ENCODE assay signal across 8 mouse cellular contexts in genomic region chr3:22142846-22143641, GRCm38 (mm10).
DNase-seq lines count a peak whose midpoint lies in the region; ATAC-seq and TF ChIP-seq lines count a peak whose summit lies in the region.

No protein-coding gene starts in this region.

- no peak for DNase-seq in forebrain, postnatal 0 days
- DNase-seq in CD4-positive, CD25-positive, alpha-beta regulatory T cell, adult 2 months (ENCODE audit: low read depth, low spot score) = peak; percentile 81
- DNase-seq in lung, adult 18-20 months = peak; percentile 18 to 37
- DNase-seq in stomach, postnatal 0 days (ENCODE audit: low spot score) = peak; percentile 32
- no peak for DNase-seq in urinary bladder, postnatal 25 days (ENCODE audit: low spot score)
- no peak for DNase-seq in left cerebral cortex, adult 11 months (ENCODE audit: low spot score)

- no peak overlapping the region for H3K27ac ChIP-seq in forebrain, postnatal 0 days (ENCODE audit: low read depth, low read length)
- H3K27ac ChIP-seq in forebrain, embryonic 12.5 days = no peak overlapping the region
- H3K27ac ChIP-seq in cortical plate, adult 2 months (ENCODE audit: insufficient read depth, low read length) = no peak overlapping the region
- no peak overlapping the region for H3K27ac ChIP-seq in stomach, postnatal 0 days (replicated peaks)

- no peak for TF ChIP-seq POLR2A in cortical plate, adult 2 months (IDR thresholded peaks at IDR 0.05; ENCODE audit: extremely low read depth, insufficient read depth, low read length)

- H3K4me1 ChIP-seq in forebrain, postnatal 0 days (ENCODE audit: insufficient read depth) = no peaks in the 10 kb centered on the region
- H3K4me1 ChIP-seq in forebrain, embryonic 12.5 days = peaks cover 13% of the 10 kb centered on the region; the same call in 1 of the 2 replicates
- peaks cover 3% of the 10 kb centered on the region for H3K4me1 ChIP-seq in cortical plate, adult 2 months (ENCODE audit: control insufficient read depth, insufficient read depth, low read length)
- no peaks in the 10 kb centered on the region for H3K4me1 ChIP-seq in stomach, postnatal 0 days (replicated peaks; ENCODE audit: control insufficient read depth, insufficient read depth)

- H3K9me3 ChIP-seq in forebrain, postnatal 0 days (ENCODE audit: low read length) = no peaks in the 10 kb centered on the region
- H3K9me3 ChIP-seq in forebrain, embryonic 12.5 days = no peaks in the 10 kb centered on the region
- H3K9me3 ChIP-seq in stomach, postnatal 0 days (ENCODE audit: control insufficient read depth, low read length) = no peaks in the 10 kb centered on the region

- peak; percentile 38 for TF ChIP-seq CTCF in forebrain, postnatal 0 days (IDR thresholded peaks at IDR 0.05; ENCODE audit: low read depth)
- 0 out of 2 replicates have a peak, but pooled peaks have one; percentile 26 for TF ChIP-seq CTCF in cortical plate, adult 2 months (IDR thresholded peaks at IDR 0.05; ENCODE audit: extremely low read depth, insufficient read depth, low read length)
- peak; percentile 68 for TF ChIP-seq CTCF in stomach, postnatal 0 days (IDR thresholded peaks at IDR 0.05; ENCODE audit: low read depth)

- ATAC-seq in forebrain, postnatal 0 days = no peak
- ATAC-seq in forebrain, embryonic 12.5 days (ENCODE audit: low FRiP score) = no peak
- peak; percentile 41; the same call in 1 of the 2 replicates for ATAC-seq in stomach, postnatal 0 days (ENCODE audit: low FRiP score, low TSS enrichment)

- WGBS in forebrain, postnatal 0 days = 71% methylated on average over 5 of the region's 5 CpGs
- WGBS in forebrain, embryonic 12.5 days = 82% methylated on average over 5 of the region's 5 CpGs
- WGBS in stomach, postnatal 0 days = 68% methylated on average over 5 of the region's 5 CpGs

- no peak overlapping the region for H3K4me3 ChIP-seq in forebrain, postnatal 0 days (ENCODE audit: low read depth, low read length)
- H3K4me3 ChIP-seq in forebrain, embryonic 12.5 days (replicated peaks) = no peak overlapping the region
- no peak overlapping the region for H3K4me3 ChIP-seq in cortical plate, adult 2 months (ENCODE audit: insufficient read depth, low read length)
- no peak overlapping the region for H3K4me3 ChIP-seq in stomach, postnatal 0 days (ENCODE audit: low read depth, low read length)

- TF ChIP-seq EP300 in stomach, postnatal 0 days (optimal IDR thresholded peaks at IDR 0.05) = no peak

- no peak overlapping the region for H3K4me2 ChIP-seq in forebrain, postnatal 0 days (ENCODE audit: low read depth)
- H3K4me2 ChIP-seq in forebrain, embryonic 12.5 days = no peak overlapping the region
- no peak overlapping the region for H3K4me2 ChIP-seq in stomach, postnatal 0 days (replicated peaks; ENCODE audit: low read depth)

- H3K27me3 ChIP-seq in forebrain, postnatal 0 days (ENCODE audit: insufficient read depth, low read length) = no peaks in the 10 kb centered on the region
- no peaks in the 10 kb centered on the region for H3K27me3 ChIP-seq in forebrain, embryonic 12.5 days
- no peaks in the 10 kb centered on the region for H3K27me3 ChIP-seq in stomach, postnatal 0 days (ENCODE audit: control insufficient read depth, insufficient read depth, low read length)

- no peaks in the 10 kb centered on the region for H3K36me3 ChIP-seq in forebrain, postnatal 0 days (ENCODE audit: insufficient read depth)
- no peaks in the 10 kb centered on the region for H3K36me3 ChIP-seq in forebrain, embryonic 12.5 days (replicated peaks)
- no peaks in the 10 kb centered on the region for H3K36me3 ChIP-seq in stomach, postnatal 0 days (ENCODE audit: control insufficient read depth, insufficient read depth, low read length)

- H3K9ac ChIP-seq in forebrain, postnatal 0 days = no peak overlapping the region
- H3K9ac ChIP-seq in forebrain, embryonic 12.5 days = no peak overlapping the region
- H3K9ac ChIP-seq in stomach, postnatal 0 days (ENCODE audit: low read length) = no peak overlapping the region

Comparison
In these comparisons a context has a peak if more than half of its experiments do, and no peak if none do; other contexts are left out.
1. DNase-seq: peak in CD4-positive, CD25-positive, alpha-beta regulatory T cell, adult 2 months (single experiment), lung, adult 18-20 months (2 of 2) and stomach, postnatal 0 days (single experiment); none in forebrain, postnatal 0 days (single experiment), urinary bladder, postnatal 25 days (single experiment) and left cerebral cortex, adult 11 months (single experiment).
2. Peak in every context shown above with its lines, with median percentiles within 50 percentile points of each other: CTCF ChIP-seq.